19 mouse cellular contexts compared by ENCODE assay signal in genomic region chr10:128042466-128042865, GRCm38 (mm10). TPM values are rescaled to one million over a fixed set of nuclear protein-coding genes. Genes with fewer than 3 reads are reported as not detected.
"Had no signal": no experiment of that assay in that cellular context is flagged by ENCODE, and none has a peak within 500 bp of the region (broad histone marks: within the 10 kb centered on the region; RNA-seq: fewer than 3 reads in every experiment).

No protein-coding gene starts in this region.

- H3K27ac ChIP-seq: layer of hippocampus, adult 2 months; liver, embryonic 15.5 days; midbrain, embryonic 15.5 days; neural tube, embryonic 12.5 days; stomach, postnatal 0 days had no signal

- H3K9ac ChIP-seq: liver, embryonic 15.5 days; midbrain, embryonic 15.5 days; neural tube, embryonic 12.5 days had no signal

- H3K4me3 ChIP-seq: layer of hippocampus, adult 2 months; liver, embryonic 15.5 days; midbrain, embryonic 15.5 days; neural tube, embryonic 12.5 days had no signal

- H3K9me3 ChIP-seq: liver, embryonic 15.5 days; midbrain, embryonic 15.5 days; neural tube, embryonic 12.5 days had no signal

- H3K4me2 ChIP-seq: liver, embryonic 15.5 days; midbrain, embryonic 15.5 days; neural tube, embryonic 12.5 days had no signal

- DNase-seq: kidney, postnatal 10 days; kidney, postnatal 4 days; left cerebral cortex, postnatal 4 days; lung, adult 2 months; lung, postnatal 36 days; thymus, postnatal 4 days had no signal

- H3K27me3 ChIP-seq: liver, embryonic 15.5 days; midbrain, embryonic 15.5 days; neural tube, embryonic 12.5 days had no signal

- ATAC-seq: lung, postnatal 0 days; midbrain, embryonic 15.5 days had no signal

RNA-seq across cellular contexts. Expression of gene Hsd17b6, which starts 35.1 kb away (rescaled TPM):
- total RNA-seq: layer of hippocampus, adult 2 months; layer of hippocampus, postnatal 14 days; left cerebral cortex, adult 18-20 months; left cerebral cortex, postnatal 10 days; left cerebral cortex, postnatal 4 days; megakaryocyte progenitor cell, adult 5-6 weeks; monocyte, adult 5-6 weeks; neutrophil, adult 5-6 weeks had no signal
- polyA plus RNA-seq: kidney, embryonic 14.5 days; lung, postnatal 0 days; midbrain, embryonic 15.5 days; neural tube, embryonic 12.5 days had no signal
